8 mouse cellular contexts compared by ENCODE assay signal in genomic region chr15:99469067-99469466, GRCm38 (mm10). TPM values are rescaled to one million over a fixed set of nuclear protein-coding genes. Genes with fewer than 3 reads are reported as not detected.
A peak's percentile ranks its signal among the peaks of the same experiment; 100 is the strongest.
DNase-seq lines count a peak whose midpoint lies in the region; ATAC-seq lines count a peak whose summit lies in the region.

No protein-coding gene starts in this region.

- no peaks in the 10 kb centered on the region for H3K9me3 ChIP-seq in neural tube, embryonic 15.5 days (replicated peaks)
- H3K9me3 ChIP-seq in embryonic facial prominence, embryonic 14.5 days (ENCODE audit: control insufficient read depth, low read length): no peaks in the 10 kb centered on the region
- H3K9me3 ChIP-seq in liver, embryonic 13.5 days (replicated peaks): no peaks in the 10 kb centered on the region

- H3K27me3 ChIP-seq in neural tube, embryonic 15.5 days (replicated peaks): no peaks in the 10 kb centered on the region
- H3K27me3 ChIP-seq in embryonic facial prominence, embryonic 14.5 days (replicated peaks; ENCODE audit: control insufficient read depth, insufficient read depth, low read length): no peaks in the 10 kb centered on the region
- no peaks in the 10 kb centered on the region for H3K27me3 ChIP-seq in liver, embryonic 13.5 days

- H3K4me1 ChIP-seq in neural tube, embryonic 15.5 days: peaks cover 14% of the 10 kb centered on the region
- peaks cover 8% of the 10 kb centered on the region for H3K4me1 ChIP-seq in embryonic facial prominence, embryonic 14.5 days (ENCODE audit: control insufficient read depth, insufficient read depth, low read length)
- peaks cover 25% of the 10 kb centered on the region for H3K4me1 ChIP-seq in liver, embryonic 13.5 days (replicated peaks)

- no peak overlapping the region for H3K27ac ChIP-seq in neural tube, embryonic 15.5 days (replicated peaks)
- H3K27ac ChIP-seq in embryonic facial prominence, embryonic 14.5 days (replicated peaks; ENCODE audit: low read depth, low read length): no peak overlapping the region
- H3K27ac ChIP-seq in liver, embryonic 13.5 days: no peak overlapping the region

- 0 out of 2 replicates have a peak, but pooled peaks cover 3% of the 10 kb centered on the region for H3K36me3 ChIP-seq in neural tube, embryonic 15.5 days
- peaks cover 26% of the 10 kb centered on the region for H3K36me3 ChIP-seq in embryonic facial prominence, embryonic 14.5 days (ENCODE audit: control insufficient read depth, insufficient read depth, low read length)
- peaks cover 13% of the 10 kb centered on the region; the same call in 1 of the 2 replicates for H3K36me3 ChIP-seq in liver, embryonic 13.5 days

- WGBS in neural tube, embryonic 15.5 days: 45% methylated on average over 3 of the region's 3 CpGs
- whole genome bisulfite sequencing in embryonic facial prominence, embryonic 14.5 days: 42% methylated on average over 3 of the region's 3 CpGs
- WGBS in liver, embryonic 13.5 days (ENCODE audit: insufficient replicate concordance): 29% methylated on average over 3 of the region's 3 CpGs

- DNase-seq in neural tube, embryonic 10.5 days (ENCODE audit: extremely low spot score, low spot score): peak; percentile 59
- DNase-seq in adrenal gland, postnatal 36 days: peak; percentile 82 to 87
- peak; percentile 71 for DNase-seq in embryonic facial prominence, embryonic 14.5 days (ENCODE audit: low spot score)
- peak; percentile 85 for DNase-seq in induced T-regulatory cell, adult 2 months (ENCODE audit: low read depth)
- peak; percentile 60 for DNase-seq in liver, embryonic 13.5 days
- peak; percentile 86 for DNase-seq in retina, postnatal 1 day
- DNase-seq in urinary bladder, postnatal 36 days (ENCODE audit: low spot score in 2 of 2): peak; percentile 67 to 73

- no peak overlapping the region for H3K4me2 ChIP-seq in neural tube, embryonic 15.5 days
- no peak overlapping the region for H3K4me2 ChIP-seq in embryonic facial prominence, embryonic 14.5 days (ENCODE audit: low read depth, low read length)
- H3K4me2 ChIP-seq in liver, embryonic 13.5 days: no peak overlapping the region

- no peak overlapping the region for H3K9ac ChIP-seq in neural tube, embryonic 15.5 days (replicated peaks)
- no peak overlapping the region for H3K9ac ChIP-seq in embryonic facial prominence, embryonic 14.5 days (ENCODE audit: low read depth, low read length)
- H3K9ac ChIP-seq in liver, embryonic 13.5 days: no peak overlapping the region

- no peak overlapping the region for H3K4me3 ChIP-seq in neural tube, embryonic 15.5 days (replicated peaks)
- no peak overlapping the region for H3K4me3 ChIP-seq in embryonic facial prominence, embryonic 14.5 days (ENCODE audit: low read depth, low read length)
- no peak overlapping the region for H3K4me3 ChIP-seq in liver, embryonic 13.5 days (replicated peaks)

- no peak for ATAC-seq in neural tube, embryonic 15.5 days (ENCODE audit: low FRiP score)
- ATAC-seq in embryonic facial prominence, embryonic 14.5 days (ENCODE audit: low read depth): no peak
- no peak for ATAC-seq in liver, embryonic 13.5 days (ENCODE audit: low read depth)

RNA-seq across cellular contexts. Expression of gene Bcdin3d, which starts 5.5 kb away (rescaled TPM):
- 17.0 and 19.0 TPM in 2 replicates for polyA plus RNA-seq in neural tube, embryonic 15.5 days (2015; fragmentation: Nextera tagmentation; extraction: Ambion mirVana)
- 1 to 10 TPM; 5.3 to 6.6 TPM for total RNA-seq in adrenal gland, postnatal 36 days (2021)
- polyA plus RNA-seq in embryonic facial prominence, embryonic 14.5 days (2014; fragmentation: Nextera tagmentation; extraction: Ambion mirVana): 10.8 and 12.9 TPM in 2 replicates
- 7.3 and 7.4 TPM in 2 replicates for polyA plus RNA-seq in liver, embryonic 13.5 days (2015; fragmentation: Nextera tagmentation; extraction: Ambion mirVana)

RNA-seq across cellular contexts. Expression of gene Nckap5l, which starts 11.5 kb away (rescaled TPM):
- polyA plus RNA-seq in neural tube, embryonic 15.5 days (2015; fragmentation: Nextera tagmentation; extraction: Ambion mirVana): 12.4 and 13.0 TPM in 2 replicates
- total RNA-seq in adrenal gland, postnatal 36 days (2021): 10 to 100 TPM; 30.4 to 36.0 TPM
- polyA plus RNA-seq in embryonic facial prominence, embryonic 14.5 days (2014; fragmentation: Nextera tagmentation; extraction: Ambion mirVana): 12.5 and 13.1 TPM in 2 replicates
- polyA plus RNA-seq in liver, embryonic 13.5 days (2015; fragmentation: Nextera tagmentation; extraction: Ambion mirVana): 0.85 and 1.1 TPM in 2 replicates

RNA-seq across cellular contexts. Expression of gene Faim2, which starts 58.9 kb away (rescaled TPM):
- 50.7 and 57.5 TPM in 2 replicates for polyA plus RNA-seq in neural tube, embryonic 15.5 days (2015; fragmentation: Nextera tagmentation; extraction: Ambion mirVana)
- 10 to 100 TPM; 17.8 to 23.5 TPM for total RNA-seq in adrenal gland, postnatal 36 days (2021)
- 1.1 and 1.5 TPM in 2 replicates for polyA plus RNA-seq in embryonic facial prominence, embryonic 14.5 days (2014; fragmentation: Nextera tagmentation; extraction: Ambion mirVana)
- 0.06 and 0.16 TPM in 2 replicates for polyA plus RNA-seq in liver, embryonic 13.5 days (2015; fragmentation: Nextera tagmentation; extraction: Ambion mirVana)

Comparison
In these comparisons a context has a peak if more than half of its experiments do, and no peak if none do; other contexts are left out.
1. RNA of gene Faim2, which starts 58.9 kb away (polyA plus RNA-seq): 50.7 to 57.5 TPM in neural tube, embryonic 15.5 days; 1.1 to 1.5 TPM in embryonic facial prominence, embryonic 14.5 days and 0.06 to 0.16 TPM in liver, embryonic 13.5 days; every median in the first group is over 10 times any median in the second.
2. Peak in every context shown above with its lines, with median percentiles within 50 percentile points of each other: DNase-seq.